ENCODE assay signal across 8 mouse cellular contexts in the genomic region with DNA sequence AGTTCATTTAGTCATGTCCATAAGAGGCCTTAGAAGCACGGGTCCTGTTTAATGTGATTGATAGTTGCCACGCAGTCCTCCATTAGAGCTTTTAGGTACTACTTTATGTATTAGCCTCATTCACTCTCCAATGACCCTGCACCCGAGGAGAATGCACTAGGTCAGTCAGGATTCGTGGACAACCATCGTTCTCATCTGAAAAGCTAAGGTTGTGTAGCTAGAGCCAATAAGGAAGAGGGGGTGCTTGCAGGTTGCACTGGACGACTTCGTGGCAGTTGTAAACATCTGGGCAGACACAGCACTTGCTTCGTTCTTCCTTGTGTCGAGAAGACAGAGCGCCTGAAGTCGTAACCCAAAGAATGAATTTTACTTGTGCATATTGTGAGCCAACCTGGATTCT. TPM values are rescaled to one million over a fixed set of nuclear protein-coding genes. Genes with fewer than 3 reads are reported as not detected.
A peak's percentile ranks its signal among the peaks of the same experiment; 100 is the strongest.
DNase-seq lines count a peak whose midpoint lies in the region; TF ChIP-seq lines count a peak whose summit lies in the region.

No protein-coding gene starts in this region.

- WGBS in forebrain, embryonic 10.5 days, result 4% methylated on average over 11 of the region's 11 CpGs
- 2% methylated on average over 11 of the region's 11 CpGs for WGBS in limb, embryonic 10.5 days

- peak overlapping the region; percentile 99 for H3K4me3 ChIP-seq in gastrocnemius, adult 2 months
- peak overlapping the region; percentile 85 for H3K4me3 ChIP-seq in ES-Bruce4 (ENCODE audit: low read depth, low read length)
- H3K4me3 ChIP-seq in forebrain, embryonic 10.5 days, result peak overlapping the region; percentile 99
- H3K4me3 ChIP-seq in limb, embryonic 10.5 days, result peak overlapping the region; percentile 100

- peak overlapping the region; percentile 99 for H3K27ac ChIP-seq in gastrocnemius, adult 2 months
- H3K27ac ChIP-seq in ES-Bruce4 (ENCODE audit: insufficient read depth, low read length), result peak overlapping the region; percentile 34
- H3K27ac ChIP-seq in forebrain, embryonic 10.5 days, result peak overlapping the region; percentile 99
- H3K27ac ChIP-seq in limb, embryonic 10.5 days, result peak overlapping the region; percentile 99

- no peak for DNase-seq in gastrocnemius, adult 2 months
- DNase-seq in gastrocnemius, postnatal 4 days (ENCODE audit: low spot score in 2 of 2), result no peak
- peak; percentile 36 for DNase-seq in forebrain, embryonic 10.5 days (ENCODE audit: extremely low spot score, low spot score)
- DNase-seq in limb, embryonic 10.5 days (ENCODE audit: low spot score), result peak; percentile 55
- DNase-seq in neural tube, embryonic 10.5 days (ENCODE audit: extremely low spot score, low spot score), result peak; percentile 42
- no peak for DNase-seq in urinary bladder, postnatal 10 days (ENCODE audit: low spot score)
- DNase-seq in cerebellum, postnatal 25 days, result no peak

- no peaks in the 10 kb centered on the region for H3K27me3 ChIP-seq in ES-Bruce4 (ENCODE audit: control insufficient read depth, insufficient read depth, low read length, poor library complexity, severe bottlenecking)
- no peaks in the 10 kb centered on the region for H3K27me3 ChIP-seq in forebrain, embryonic 10.5 days (ENCODE audit: poor library complexity, severe bottlenecking)
- H3K27me3 ChIP-seq in limb, embryonic 10.5 days (ENCODE audit: low read depth, poor library complexity, severe bottlenecking), result no peaks in the 10 kb centered on the region

- H3K36me3 ChIP-seq in ES-Bruce4 (ENCODE audit: control insufficient read depth, insufficient read depth, low read length, poor library complexity, severe bottlenecking), result no peaks in the 10 kb centered on the region
- peaks cover 1% of the 10 kb centered on the region; the same call in 1 of the 2 replicates for H3K36me3 ChIP-seq in forebrain, embryonic 10.5 days (replicated peaks)
- H3K36me3 ChIP-seq in limb, embryonic 10.5 days, result 0 out of 2 replicates have a peak, but pooled peaks cover 3% of the 10 kb centered on the region

- no peak for TF ChIP-seq EP300 in ES-Bruce4 (IDR thresholded peaks at IDR 0.05; ENCODE audit: insufficient read depth, low read depth, low read length)

- H3K9ac ChIP-seq in ES-Bruce4 (ENCODE audit: low read depth, poor library complexity, severe bottlenecking), result peak overlapping the region; percentile 89

- no peak for TF ChIP-seq CTCF in gastrocnemius, adult 2 months (IDR thresholded peaks at IDR 0.05)
- no peak for TF ChIP-seq CTCF in ES-Bruce4 (IDR thresholded peaks at IDR 0.05; ENCODE audit: low read depth, low read length)

- intact Hi-C loops in gastrocnemius, adult 2 months (cut with DNase I), result loop anchor here (2.0 to 5.0 kb wide), 3 partner anchors 34 to 67 kb away; a partner anchor contains a TSS

- no peaks in the 10 kb centered on the region for H3K4me1 ChIP-seq in ES-Bruce4 (ENCODE audit: control insufficient read depth, insufficient read depth, low read length)
- peaks cover 49% of the 10 kb centered on the region for H3K4me1 ChIP-seq in forebrain, embryonic 10.5 days
- H3K4me1 ChIP-seq in limb, embryonic 10.5 days, result peaks cover 36% of the 10 kb centered on the region

- no peaks in the 10 kb centered on the region for H3K9me3 ChIP-seq in ES-Bruce4 (replicated peaks; ENCODE audit: control insufficient read depth, insufficient read depth, low read length, poor library complexity, severe bottlenecking)
- no peaks in the 10 kb centered on the region for H3K9me3 ChIP-seq in forebrain, embryonic 10.5 days
- no peaks in the 10 kb centered on the region for H3K9me3 ChIP-seq in limb, embryonic 10.5 days (replicated peaks)

- no peak for TF ChIP-seq POLR2A in ES-Bruce4 (IDR thresholded peaks at IDR 0.05; ENCODE audit: insufficient read depth, low read length)

RNA-seq across cellular contexts. Expression of a gene that starts 0.7 kb away (rescaled TPM):
- total RNA-seq in gastrocnemius, adult 2 months (2021), result 10 to 100 TPM; 15.4 to 19.6 TPM
- total RNA-seq in gastrocnemius, postnatal 4 days (2021), result 10 to 100 TPM; 46.2 to 53.1 TPM
- 70.6 and 71.8 TPM in 2 replicates for polyA plus RNA-seq in ES-Bruce4 (2011; ENCODE audit: insufficient read depth, insufficient read length, low read depth, missing spikeins)
- polyA plus RNA-seq in forebrain, embryonic 10.5 days (2016; fragmentation: Nextera tagmentation; extraction: Ambion mirVana), result 38.3 and 39.5 TPM in 2 replicates
- 43.1 and 44.0 TPM in 2 replicates for polyA plus RNA-seq in limb, embryonic 10.5 days (2016; fragmentation: Nextera tagmentation; extraction: Ambion mirVana)

RNA-seq across cellular contexts. Expression of a gene that starts 1.5 kb away (rescaled TPM):
- total RNA-seq in gastrocnemius, adult 2 months (2021), result 10 to 100 TPM; 17.3 to 20.1 TPM
- 10 to 100 TPM; 37.6 to 50.1 TPM for total RNA-seq in gastrocnemius, postnatal 4 days (2021)
- polyA plus RNA-seq in ES-Bruce4 (2011; ENCODE audit: insufficient read depth, insufficient read length, low read depth, missing spikeins), result 42.0 and 43.6 TPM in 2 replicates
- 33.1 and 34.2 TPM in 2 replicates for polyA plus RNA-seq in forebrain, embryonic 10.5 days (2016; fragmentation: Nextera tagmentation; extraction: Ambion mirVana)
- polyA plus RNA-seq in limb, embryonic 10.5 days (2016; fragmentation: Nextera tagmentation; extraction: Ambion mirVana), result 36.1 and 44.8 TPM in 2 replicates

RNA-seq across cellular contexts. Expression of a gene that starts 49.5 kb away (rescaled TPM):
- 1 to 10 TPM; 3.9 to 4.6 TPM for total RNA-seq in gastrocnemius, adult 2 months (2021)
- 10 to 100 TPM; 20.6 to 29.6 TPM for total RNA-seq in gastrocnemius, postnatal 4 days (2021)
- polyA plus RNA-seq in ES-Bruce4 (2011; ENCODE audit: insufficient read depth, insufficient read length, low read depth, missing spikeins), result 36.3 and 40.7 TPM in 2 replicates
- polyA plus RNA-seq in forebrain, embryonic 10.5 days (2016; fragmentation: Nextera tagmentation; extraction: Ambion mirVana), result 118 and 119 TPM in 2 replicates
- polyA plus RNA-seq in limb, embryonic 10.5 days (2016; fragmentation: Nextera tagmentation; extraction: Ambion mirVana), result 92.0 and 92.4 TPM in 2 replicates

Comparison
In these comparisons a context has a peak if more than half of its experiments do, and no peak if none do; other contexts are left out.
1. DNase-seq: peak in forebrain, embryonic 10.5 days (single experiment), limb, embryonic 10.5 days (single experiment) and neural tube, embryonic 10.5 days (single experiment); none in gastrocnemius, adult 2 months (single experiment), gastrocnemius, postnatal 4 days (0 of 2), urinary bladder, postnatal 10 days (single experiment) and cerebellum, postnatal 25 days (0 of 2).
2. H3K27ac ChIP-seq: peak in every context shown above with its lines; median percentile 99 in gastrocnemius, adult 2 months; 99 in forebrain, embryonic 10.5 days; 99 in limb, embryonic 10.5 days; 34 in ES-Bruce4.
3. Peak in every context shown above with its lines, with median percentiles within 50 percentile points of each other: H3K4me3 ChIP-seq.